Mouse (Mus musculus) MEL (cell line): ENCODE data around the gene Stx5a.

Source experiments
- EP300 ChIP-seq, 2 experiments: IDR thresholded peaks; 2 replicates each; pipeline ENCODE4 v1.6.1; 2011; ENCODE audit warnings: improper control_type of control experiment in 2 of 2, low read length in 2 of 2, low read depth in 1 of 2, mild to moderate bottlenecking in 1 of 2
- POLR2AphosphoS5 ChIP-seq: IDR thresholded peaks from 2 replicates; pipeline ENCODE4 v1.6.1; 2012; ENCODE audit warnings: low read depth, borderline replicate concordance, mild to moderate bottlenecking, inconsistent platforms, low read length, moderate library complexity, mixed read lengths
- RCOR1 ChIP-seq: IDR thresholded peaks from 2 replicates; pipeline ENCODE4 v1.6.1; 2012; ENCODE audit warnings: low read depth, mild to moderate bottlenecking, inconsistent platforms, low read length, improper control_type of control experiment
- TAL1 ChIP-seq: IDR thresholded peaks from 2 replicates; pipeline ENCODE4 v1.6.1; 2012; ENCODE audit warnings: mild to moderate bottlenecking, inconsistent platforms, low read length, moderate library complexity, mixed read lengths

DNA sequence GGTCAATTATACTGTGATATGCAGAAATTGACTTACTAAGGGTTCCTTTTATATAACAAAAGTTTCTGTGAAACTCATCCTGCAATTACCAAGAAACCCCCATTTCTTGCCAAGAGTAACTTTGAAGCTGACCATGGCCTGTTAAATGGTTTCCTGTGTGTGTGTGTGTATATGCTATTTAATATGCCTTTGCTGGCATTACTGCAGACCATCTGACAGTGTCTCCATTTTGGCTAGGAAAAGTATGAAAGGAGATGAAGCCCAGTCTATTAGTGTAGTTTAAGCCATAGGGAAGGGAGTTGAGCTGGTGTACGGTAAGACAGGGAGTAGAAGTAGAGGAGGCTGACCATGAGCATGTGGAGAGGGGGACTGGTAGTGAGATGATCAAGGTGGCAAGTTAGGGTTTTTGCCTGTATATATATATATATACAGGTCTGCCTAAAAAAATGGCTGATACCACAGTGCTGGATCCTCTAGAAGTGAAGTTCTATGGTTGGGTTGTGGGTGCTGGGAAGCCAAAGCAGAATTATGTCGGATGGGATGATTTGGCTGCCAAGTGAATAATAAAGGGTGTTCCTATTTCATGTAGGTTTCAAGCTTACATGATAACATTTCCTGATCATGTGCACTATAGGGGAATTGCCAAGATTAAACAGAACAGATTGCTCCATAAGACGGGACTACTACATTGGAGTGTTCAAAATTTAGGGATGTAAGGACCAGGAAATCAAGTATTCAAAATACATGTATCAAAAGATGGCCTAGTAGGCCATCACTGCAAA, 14.4 kb upstream of the Stx5a start:
- TF ChIP-seq POLR2AphosphoS5 (no peak), EP300 (IDR thresholded peaks at IDR 0.05; ENCODE audit: low read depth in 1 of 2, low read length in 2 of 2) (no peak), TAL1 (no peak), RCOR1 (no peak)
